Mouse (Mus musculus) effector memory CD4-positive, alpha-beta T cell, adult 5 months (primary cell): ENCODE data around the gene Msl2. TPM values are rescaled to one million over a fixed set of nuclear protein-coding genes. Genes with fewer than 3 reads are reported as not detected.

Experiments used
- polyA plus RNA-seq: library from polyadenylated mRNA; unstranded; fragments of 100-300 nt; shearing (Covaris generic); gene quantifications from one replicate; pipeline ENCODE4 v1.2.1, GENCODE M21; 2017

The Msl2 gene
- polyA plus RNA-seq, result 78.0 TPM

GRCm38 (mm10) chr9:101073987-101074331, at the start of gene Msl2:
TSS of gene Msl2 (plus strand) at chr9:101074101.

GRCm38 (mm10) chr9:101034448-101035098, 39.3 kb upstream of the Msl2 start, which contains the start of gene Pccb:
TSS of gene Pccb (minus strand) at chr9:101034898.

Other genes starting within 250 kb of the Msl2 start
- gene Pccb, start 39.2 kb upstream of the Msl2 start, polyA plus RNA-seq, result 5.9 TPM
- 11.4 TPM for gene Ppp2r3a, start 177.7 kb downstream of the Msl2 start, polyA plus RNA-seq